In the genomic region with DNA sequence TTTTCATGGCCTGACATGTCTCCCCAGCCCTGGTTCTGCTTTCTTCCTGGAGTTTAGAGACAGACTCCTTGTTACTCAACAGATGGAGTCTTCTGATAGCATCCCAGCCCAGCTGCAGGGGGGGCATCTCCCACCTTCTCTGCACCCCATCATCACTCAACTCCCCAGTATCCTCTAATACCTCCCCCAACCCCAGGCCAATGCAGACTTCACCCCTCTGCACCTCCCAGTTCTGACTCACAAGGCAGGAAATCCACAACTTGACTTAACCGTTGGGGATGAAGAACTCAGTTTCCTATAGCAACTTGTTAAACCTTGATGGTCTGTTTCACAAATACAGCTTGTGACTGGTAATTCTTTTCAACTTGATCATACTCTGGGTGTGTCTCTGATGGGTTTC, we compare ENCODE assay signal across 20 mouse cellular contexts.
"Had no signal": no experiment of that assay in that cellular context is flagged by ENCODE, and none has a peak within 500 bp of the region (broad histone marks: within the 10 kb centered on the region; RNA-seq: fewer than 3 reads in every experiment).

No protein-coding gene starts in this region.

- ATAC-seq: liver, embryonic 12.5 days had no signal

- H3K9me3 ChIP-seq: limb, embryonic 10.5 days; limb, embryonic 13.5 days; liver, embryonic 12.5 days; liver, embryonic 15.5 days; lung, embryonic 15.5 days; neural tube, embryonic 13.5 days had no signal

- H3K9ac ChIP-seq: limb, embryonic 13.5 days; liver, embryonic 12.5 days; liver, embryonic 15.5 days; lung, embryonic 15.5 days; neural tube, embryonic 13.5 days had no signal

- H3K27me3 ChIP-seq: limb, embryonic 13.5 days; liver, embryonic 15.5 days; lung, embryonic 15.5 days; neural tube, embryonic 13.5 days had no signal

- H3K4me1 ChIP-seq: limb, embryonic 10.5 days; limb, embryonic 13.5 days; lung, embryonic 15.5 days; neural tube, embryonic 13.5 days had no signal

- H3K27ac ChIP-seq: kidney, postnatal 0 days; layer of hippocampus, adult 2 months; limb, embryonic 10.5 days; limb, embryonic 13.5 days; liver, embryonic 12.5 days; liver, embryonic 15.5 days; lung, embryonic 15.5 days; neural tube, embryonic 13.5 days had no signal

- H3K4me3 ChIP-seq: layer of hippocampus, adult 2 months; limb, embryonic 10.5 days; limb, embryonic 13.5 days; liver, embryonic 12.5 days; liver, embryonic 15.5 days; lung, embryonic 15.5 days; neural tube, embryonic 13.5 days had no signal

- H3K4me2 ChIP-seq: limb, embryonic 13.5 days; liver, embryonic 12.5 days; liver, embryonic 15.5 days; lung, embryonic 15.5 days; midbrain, embryonic 11.5 days; neural tube, embryonic 13.5 days had no signal

- H3K36me3 ChIP-seq: limb, embryonic 10.5 days; limb, embryonic 13.5 days; liver, embryonic 12.5 days; liver, embryonic 15.5 days; lung, embryonic 15.5 days; neural tube, embryonic 13.5 days had no signal

- DNase-seq: kidney, adult 2 months; kidney, postnatal 25 days; layer of hippocampus, adult 9-11 months; liver; lung, adult 18-20 months; lung, postnatal 10 days; lung, postnatal 36 days; midbrain, embryonic 14.5 days; right cerebral cortex, postnatal 14 days; right cerebral cortex, postnatal 4 days; thymus, postnatal 25 days had no signal
